Mouse (Mus musculus) liver, embryonic 11.5 days (tissue): Measurements from ENCODE around the gene Rassf4. TPM values are rescaled to one million over a fixed set of nuclear protein-coding genes. Genes with fewer than 3 reads are reported as not detected.

Experiments
- ATAC-seq: fragments of 200-750 bp; cut with Nextera tagmentation; replicated peaks from 2 replicates; pipeline ENCODE4 v1.8.0; 2017; ENCODE audit warnings: moderate number of reproducible peaks, mild to moderate bottlenecking, moderate TSS enrichment, moderate library complexity; ENCODE audit not compliant: low FRiP score
- DNase-seq: peaks from one replicate; pipeline ENCODE4 v3.0.0-alpha.2; 2017; ENCODE audit warnings: low spot score
- H3K27ac ChIP-seq: fragments of 300-500 bp; sonication (generic); 2 replicates; pipeline ENCODE4 v1.5.1; 2014; ENCODE audit warnings: mild to moderate bottlenecking, low read depth, low read length, control low read depth
- H3K27me3 ChIP-seq: fragments of 300-500 bp; sonication (generic); replicated peaks from 2 replicates; pipeline ENCODE4 v1.6.1; 2014; ENCODE audit warnings: low read length, mixed read lengths; ENCODE audit not compliant: control insufficient read depth, insufficient read depth
- H3K36me3 ChIP-seq: fragments of 300-500 bp; sonication (generic); 2 replicates; pipeline ENCODE4 v1.6.1; 2014; ENCODE audit warnings: mild to moderate bottlenecking, low read length, moderate library complexity, mixed read lengths; ENCODE audit not compliant: control insufficient read depth, insufficient read depth
- H3K4me1 ChIP-seq: fragments of 300-500 bp; sonication (generic); replicated peaks from 2 replicates; pipeline ENCODE4 v1.6.1; 2014; ENCODE audit warnings: low read length, mixed read lengths; ENCODE audit not compliant: control insufficient read depth, insufficient read depth
- H3K4me2 ChIP-seq: fragments of 300-500 bp; sonication (generic); 2 replicates; pipeline ENCODE4 v1.6.1; 2014; ENCODE audit warnings: mild to moderate bottlenecking, control low read depth, moderate library complexity
- H3K4me3 ChIP-seq: fragments of 300-500 bp; sonication (generic); 2 replicates; pipeline ENCODE4 v1.5.1; 2014; ENCODE audit warnings: low read depth, low read length, control low read depth
- H3K9ac ChIP-seq: fragments of 300-500 bp; sonication (generic); 2 replicates; pipeline ENCODE4 v1.6.1; 2014; ENCODE audit warnings: low read depth, low read length, control low read depth
- H3K9me3 ChIP-seq: fragments of 300-500 bp; sonication (generic); 2 replicates; pipeline ENCODE4 v1.6.1; 2016; ENCODE audit warnings: low read length, inconsistent platforms, mixed read lengths; ENCODE audit not compliant: control insufficient read depth
- WGBS: fragments of 180-500 bp; shearing (Covaris S2); extraction: QIAGEN DNeasy Blood & Tissue Kit; methylation state at CpG from one replicate; pipeline ENCODE4 v1.1.7; 2014; 5-methylcytosine and 5-hydroxymethylcytosine counted together
- polyA plus RNA-seq: library from polyadenylated mRNA; unstranded; fragments of >200 nt; fragmentation: Nextera tagmentation; extraction: Ambion mirVana; gene quantifications from 2 replicates; pipeline ENCODE4 v1.2.1, GENCODE M21; 2014

Gene Rassf4
- 4.8 and 4.9 TPM in 2 replicates for polyA plus RNA-seq

DNA sequence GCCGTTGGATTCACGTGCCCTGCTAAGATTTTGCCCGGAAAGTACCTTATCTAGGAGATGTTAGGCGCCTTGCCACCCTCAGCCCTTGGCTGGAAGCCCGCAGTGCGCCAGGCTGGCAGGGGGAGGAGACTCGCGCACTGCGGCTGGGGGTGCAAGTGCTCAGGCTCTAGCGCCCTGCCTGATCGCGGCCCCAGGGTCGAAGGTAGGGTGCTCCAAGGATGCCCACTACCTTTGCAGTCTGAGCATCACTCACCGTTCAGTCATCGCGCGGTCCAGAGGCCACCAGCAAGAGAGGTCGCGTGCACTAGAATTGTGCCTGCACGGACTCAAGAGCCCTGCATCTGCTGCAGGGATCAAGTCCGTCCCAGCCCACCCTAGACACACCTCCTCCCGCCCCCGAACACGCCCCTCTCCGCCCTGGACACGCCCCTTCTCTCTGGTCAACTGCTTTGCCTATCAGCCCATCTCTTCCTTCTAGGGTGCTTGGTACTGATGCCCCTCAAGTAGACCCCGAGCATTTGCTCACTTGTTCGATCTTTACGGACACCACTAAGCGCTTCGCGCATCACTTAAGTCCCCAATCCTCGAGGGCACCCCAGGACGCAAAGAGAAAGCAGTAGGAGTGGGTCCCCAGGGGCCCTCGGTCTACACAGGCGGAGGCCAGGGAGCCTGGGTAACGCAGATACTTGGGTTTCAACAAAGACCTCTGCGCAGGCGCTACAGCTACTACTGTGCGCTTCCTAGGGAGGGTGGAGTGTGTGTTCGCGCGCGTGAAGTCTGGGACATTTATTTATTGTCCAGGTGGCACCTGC lies at the start of gene Rassf4:
Gene Rassf4, minus strand, starts transcription at position 482 of the 812 bp plus-strand sequence.
- Histone ChIP-seq H3K9ac (peak within 1 kb of the TSS; percentile 47), H3K4me3 (peak within 1 kb of the TSS; percentile 58), H3K4me2 (peak within 1 kb of the TSS; percentile 96), H3K27me3 (no peaks in the 10 kb centered on the region), H3K9me3 (no peaks in the 10 kb centered on the region), H3K4me1 (peaks cover 14% of the 10 kb centered on the region), H3K36me3 (no peaks in the 10 kb centered on the region), H3K27ac (no peak within 1 kb of the TSS)
- WGBS, result under 1% methylated on average over 44 of the region's 44 CpGs
- DNase-seq (peak; percentile 93), ATAC-seq (peak; percentile 95)

DNA sequence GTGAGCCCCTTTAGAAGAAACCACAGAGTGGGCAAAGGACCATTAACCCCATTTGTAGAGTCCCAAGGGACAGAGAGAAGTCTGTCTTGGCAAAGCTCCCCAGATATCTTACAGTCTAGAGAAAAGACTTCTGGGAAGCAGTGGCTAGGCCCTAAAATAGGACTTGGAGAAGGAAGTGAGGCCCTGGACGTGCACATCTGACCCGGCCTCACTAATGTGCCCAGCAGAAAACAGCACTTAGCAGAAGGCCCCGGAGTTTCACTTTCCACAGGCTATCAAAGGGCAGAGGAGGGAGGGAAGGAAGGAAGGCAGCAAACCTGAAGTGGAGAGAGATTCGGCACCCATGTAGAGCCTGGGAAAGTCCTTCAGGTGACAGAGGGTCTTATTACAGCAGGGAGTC lies 45.2 kb upstream of the Rassf4 start:
- H3K9me3 ChIP-seq, result no peaks in the 10 kb centered on the region
- 58% methylated on average over 4 of the region's 4 CpGs for WGBS
- no peaks in the 10 kb centered on the region for H3K27me3 ChIP-seq
- no peak for ATAC-seq
- no peak overlapping the region for H3K4me2 ChIP-seq
- DNase-seq, result no peak
- no peak overlapping the region for H3K4me3 ChIP-seq
- H3K9ac ChIP-seq, result no peak overlapping the region
- H3K36me3 ChIP-seq, result no peaks in the 10 kb centered on the region
- no peaks in the 10 kb centered on the region for H3K4me1 ChIP-seq
- no peak overlapping the region for H3K27ac ChIP-seq

DNA sequence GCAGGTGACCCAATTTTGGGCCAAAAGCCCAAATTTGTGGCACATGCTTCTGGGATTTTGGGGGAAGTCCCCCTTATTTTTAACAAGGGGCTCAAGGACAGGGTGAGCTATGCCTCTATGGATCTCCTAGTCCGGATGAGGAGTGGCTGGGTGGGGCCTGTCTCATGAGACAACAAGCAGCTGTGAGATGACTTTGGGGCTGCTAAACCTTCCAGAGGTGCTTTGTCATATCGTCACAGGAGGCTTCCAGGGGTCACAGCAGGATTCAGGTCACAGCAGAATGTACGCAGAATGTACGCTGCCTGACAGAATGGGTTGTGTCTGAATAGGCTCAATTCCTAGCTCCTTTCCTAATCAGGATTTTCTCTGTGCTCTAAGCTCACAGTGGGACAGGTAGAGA lies 44.6 kb upstream of the Rassf4 start:
- no peak for ATAC-seq
- no peak for DNase-seq
- Histone ChIP-seq H3K4me2 (no peak overlapping the region), H3K9ac (no peak overlapping the region), H3K27ac (no peak overlapping the region), H3K27me3 (no peaks in the 10 kb centered on the region), H3K9me3 (no peaks in the 10 kb centered on the region), H3K4me1 (no peaks in the 10 kb centered on the region), H3K4me3 (no peak overlapping the region), H3K36me3 (no peaks in the 10 kb centered on the region)
- 76% methylated on average over 4 of the region's 4 CpGs for WGBS

DNA sequence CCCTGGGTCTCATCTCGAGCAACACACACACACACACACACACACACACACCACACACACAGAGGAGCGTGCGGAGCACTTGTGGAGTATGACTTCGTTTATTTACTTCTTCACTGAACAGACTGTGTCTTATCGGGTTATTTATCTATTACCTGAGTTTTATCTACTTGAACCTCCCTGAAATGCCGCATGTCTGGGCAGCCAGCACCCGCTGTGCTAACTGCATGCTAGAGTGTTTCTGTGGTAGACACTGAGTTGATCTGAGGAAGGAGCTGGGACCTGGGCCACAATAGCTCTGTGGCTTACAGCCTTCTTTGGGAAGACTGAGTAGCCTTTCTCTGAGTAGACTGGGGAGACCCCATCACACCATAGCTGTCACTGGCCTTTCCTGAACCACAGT lies 44.1 kb upstream of the Rassf4 start:
- H3K9ac ChIP-seq, result no peak overlapping the region

DNA sequence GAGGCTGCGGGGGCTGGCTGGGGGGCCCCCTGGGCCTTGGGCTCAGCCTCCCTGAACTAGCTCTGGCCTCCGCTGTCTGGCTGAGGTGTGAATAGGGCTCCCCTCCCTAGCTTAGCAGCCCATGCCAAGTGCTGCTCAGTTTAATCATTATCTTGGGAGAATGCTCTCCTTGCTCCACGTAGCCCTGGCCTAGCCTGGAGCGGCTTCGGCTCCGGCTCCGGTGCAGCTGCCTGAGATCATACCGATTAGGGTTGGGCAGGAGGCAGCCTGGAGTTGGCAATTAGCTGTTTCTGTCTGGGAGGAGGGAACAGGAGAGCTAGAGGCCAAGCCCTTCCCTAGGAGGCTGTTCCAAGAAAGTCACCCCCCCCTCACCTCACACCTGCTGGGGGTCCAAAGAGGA lies 42.9 kb upstream of the Rassf4 start, which contains the start of gene Tmem72:
Gene Tmem72, minus strand, starts transcription at position 248 of the 400 bp plus-strand sequence.
- no peaks in the 10 kb centered on the region for H3K27me3 ChIP-seq
- no peak within 1 kb of the TSS for H3K27ac ChIP-seq
- ATAC-seq, result no peak

More for the DNA sequence above, 44.1 kb upstream of the Rassf4 start:
- no peak for DNase-seq
- WGBS, result 80% methylated on average over 7 of the region's 7 CpGs
- Histone ChIP-seq H3K4me2 (no peak overlapping the region), H3K27ac (no peak overlapping the region), H3K4me1 (no peaks in the 10 kb centered on the region), H3K4me3 (no peak overlapping the region), H3K36me3 (no peaks in the 10 kb centered on the region), H3K27me3 (no peaks in the 10 kb centered on the region), H3K9me3 (no peaks in the 10 kb centered on the region)
- ATAC-seq, result no peak

DNA sequence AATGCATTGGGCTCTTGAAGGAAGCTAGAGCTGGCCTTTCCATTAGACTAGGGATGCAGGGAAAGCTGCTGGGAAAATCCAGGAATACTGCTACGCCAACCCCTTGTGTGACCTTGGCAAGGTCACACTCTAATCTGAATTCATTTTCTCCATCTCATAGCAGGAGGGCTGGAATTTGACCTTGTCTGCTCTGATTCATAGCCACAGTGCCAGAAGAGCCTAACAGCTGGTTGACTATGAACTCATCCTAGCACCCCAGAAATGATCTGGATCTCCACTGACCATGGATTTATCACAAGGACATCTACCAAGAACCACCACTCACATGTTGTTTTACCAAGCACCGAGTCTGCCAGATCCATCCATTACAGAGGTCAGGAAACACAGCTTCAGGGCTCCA lies 41.4 kb upstream of the Rassf4 start:
- Histone ChIP-seq H3K4me1 (no peaks in the 10 kb centered on the region), H3K9ac (no peak overlapping the region), H3K27me3 (no peaks in the 10 kb centered on the region), H3K9me3 (no peaks in the 10 kb centered on the region), H3K27ac (no peak overlapping the region), H3K36me3 (no peaks in the 10 kb centered on the region), H3K4me3 (no peak overlapping the region), H3K4me2 (no peak overlapping the region)
- ATAC-seq, result no peak
- no peak for DNase-seq
- 71% methylated on average over 2 of the region's 2 CpGs for WGBS

More for the DNA sequence above, 42.9 kb upstream of the Rassf4 start, which contains the start of gene Tmem72:
- Histone ChIP-seq H3K4me3 (no peak within 1 kb of the TSS), H3K4me1 (no peaks in the 10 kb centered on the region), H3K36me3 (no peaks in the 10 kb centered on the region), H3K9ac (no peak within 1 kb of the TSS), H3K4me2 (no peak within 1 kb of the TSS), H3K9me3 (no peaks in the 10 kb centered on the region)
- DNase-seq, result no peak
- WGBS, result 67% methylated on average over 8 of the region's 8 CpGs

DNA sequence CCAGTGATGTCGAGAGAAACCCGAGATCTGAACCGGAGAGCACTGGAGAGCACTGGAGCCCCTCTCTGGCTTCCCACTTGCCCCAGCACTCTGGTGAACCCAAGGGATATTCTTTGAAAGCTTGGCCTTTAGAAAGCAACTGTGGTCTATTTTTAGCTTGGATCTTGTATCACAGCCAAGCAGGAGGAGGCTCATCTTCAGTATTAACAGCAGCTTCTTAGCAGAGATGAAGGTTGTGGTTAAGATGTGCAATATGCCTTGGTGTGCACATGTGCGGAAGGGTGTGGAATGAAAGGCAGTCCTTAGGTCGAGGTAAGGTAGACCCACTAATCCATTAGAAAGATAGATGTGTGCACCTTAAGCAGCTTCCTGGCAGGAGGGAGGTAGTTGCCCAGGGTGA lies 40.8 kb upstream of the Rassf4 start:
- DNase-seq, result no peak
- Histone ChIP-seq H3K4me3 (no peak overlapping the region), H3K9me3 (no peaks in the 10 kb centered on the region), H3K4me1 (no peaks in the 10 kb centered on the region), H3K36me3 (no peaks in the 10 kb centered on the region), H3K27ac (no peak overlapping the region), H3K27me3 (no peaks in the 10 kb centered on the region), H3K4me2 (no peak overlapping the region), H3K9ac (no peak overlapping the region)
- 77% methylated on average over 5 of the region's 5 CpGs for WGBS
- ATAC-seq, result no peak

DNA sequence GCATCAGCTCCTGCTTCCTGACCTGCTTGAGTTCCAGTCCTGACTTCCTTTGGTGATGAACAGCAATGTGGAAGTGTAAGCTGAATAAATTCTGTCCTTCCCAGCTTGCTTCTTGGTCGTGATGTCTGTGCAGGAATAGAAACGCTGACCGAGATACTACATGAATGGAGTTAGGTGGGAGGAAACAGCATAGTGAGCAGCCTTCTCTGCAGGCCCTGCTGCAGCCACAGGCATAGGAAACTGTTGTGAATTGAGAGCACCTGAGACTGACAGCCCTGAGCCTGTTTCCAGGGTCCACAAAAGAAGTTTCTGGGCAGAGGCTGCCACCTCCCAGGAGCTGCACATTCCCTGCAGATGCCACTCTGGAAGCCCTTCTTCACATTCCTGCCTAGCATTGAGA lies 40.2 kb upstream of the Rassf4 start:
- Histone ChIP-seq H3K27me3 (no peaks in the 10 kb centered on the region), H3K27ac (no peak overlapping the region), H3K9me3 (no peaks in the 10 kb centered on the region), H3K9ac (no peak overlapping the region), H3K4me1 (no peaks in the 10 kb centered on the region), H3K4me2 (no peak overlapping the region), H3K4me3 (no peak overlapping the region), H3K36me3 (no peaks in the 10 kb centered on the region)
- 78% methylated on average over 3 of the region's 3 CpGs for WGBS
- ATAC-seq (no peak), DNase-seq (no peak)

DNA sequence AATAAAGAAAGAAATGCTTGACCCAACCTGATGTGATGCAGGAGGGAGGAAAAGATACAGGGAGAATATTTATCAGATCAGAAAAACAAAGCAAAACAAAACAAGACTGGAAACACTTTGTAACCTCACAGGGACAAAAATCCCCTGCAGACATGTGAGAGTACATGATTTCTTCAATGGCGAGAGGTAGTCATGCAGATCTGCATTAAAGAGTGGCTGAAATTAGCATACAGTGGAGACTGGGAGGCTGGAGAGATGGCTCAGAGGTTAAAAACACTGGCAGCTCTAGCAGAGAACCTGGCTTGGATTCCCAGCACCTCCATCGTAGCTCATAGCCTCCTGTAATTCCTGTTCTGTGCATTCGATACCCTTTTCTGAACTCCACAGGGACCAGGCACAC lies 38.8 kb upstream of the Rassf4 start:
- Histone ChIP-seq H3K4me2 (no peak overlapping the region), H3K9me3 (no peaks in the 10 kb centered on the region), H3K27me3 (no peaks in the 10 kb centered on the region), H3K27ac (no peak overlapping the region), H3K4me3 (no peak overlapping the region), H3K36me3 (no peaks in the 10 kb centered on the region), H3K9ac (no peak overlapping the region), H3K4me1 (no peaks in the 10 kb centered on the region)
- WGBS, result 84% methylated on average over 3 of the region's 3 CpGs
- ATAC-seq, result no peak
- no peak for DNase-seq
